Mouse (Mus musculus) E14TG2a.4 (cell line): Measurements from ENCODE around the gene Gm6588.

Experiments
- H3K27me3 ChIP-seq: 2 replicates; pipeline ENCODE4 v1.6.1; 2014; ENCODE audit warnings: low read length, control low read depth; ENCODE audit not compliant: insufficient read depth
- H3K36me3 ChIP-seq: 2 replicates; pipeline ENCODE4 v1.6.1; 2014; ENCODE audit warnings: low read length, control low read depth; ENCODE audit not compliant: insufficient read depth
- H3K4me1 ChIP-seq: replicated peaks from 2 replicates; pipeline ENCODE4 v1.6.1; 2014; ENCODE audit warnings: low read depth, low read length, control low read depth
- H3K4me3 ChIP-seq: replicated peaks from 2 replicates; pipeline ENCODE4 v1.5.1; 2014; ENCODE audit warnings: mild to moderate bottlenecking, low read length
- H3K9me3 ChIP-seq: 2 replicates; pipeline ENCODE4 v1.6.1; 2014; ENCODE audit warnings: low read length, control low read depth
- CTCF ChIP-seq: conservative IDR thresholded peaks from 2 replicates; pipeline ENCODE4 v1.5.1; 2014; ENCODE audit warnings: low read length
- NANOG ChIP-seq: IDR thresholded peaks from 2 replicates; pipeline ENCODE4 v1.6.1; 2014; ENCODE audit warnings: borderline replicate concordance, low read length, mixed read lengths
- POU5F1 ChIP-seq: IDR thresholded peaks from 2 replicates; pipeline ENCODE4 v1.6.1; 2014; ENCODE audit warnings: low read length, borderline replicate concordance

The Gm6588 gene

GRCm38 (mm10) chr5:112453088-112453487, 3.9 kb downstream of the Gm6588 start:
- peaks cover 47% of the 10 kb centered on the region for H3K27me3 ChIP-seq
- TF ChIP-seq POU5F1 (no peak), CTCF (no peak), NANOG (no peak)
- no peaks in the 10 kb centered on the region for H3K9me3 ChIP-seq
- H3K36me3 ChIP-seq, result no peaks in the 10 kb centered on the region
- H3K4me1 ChIP-seq, result peaks cover 13% of the 10 kb centered on the region
- no peak overlapping the region for H3K4me3 ChIP-seq

DNA sequence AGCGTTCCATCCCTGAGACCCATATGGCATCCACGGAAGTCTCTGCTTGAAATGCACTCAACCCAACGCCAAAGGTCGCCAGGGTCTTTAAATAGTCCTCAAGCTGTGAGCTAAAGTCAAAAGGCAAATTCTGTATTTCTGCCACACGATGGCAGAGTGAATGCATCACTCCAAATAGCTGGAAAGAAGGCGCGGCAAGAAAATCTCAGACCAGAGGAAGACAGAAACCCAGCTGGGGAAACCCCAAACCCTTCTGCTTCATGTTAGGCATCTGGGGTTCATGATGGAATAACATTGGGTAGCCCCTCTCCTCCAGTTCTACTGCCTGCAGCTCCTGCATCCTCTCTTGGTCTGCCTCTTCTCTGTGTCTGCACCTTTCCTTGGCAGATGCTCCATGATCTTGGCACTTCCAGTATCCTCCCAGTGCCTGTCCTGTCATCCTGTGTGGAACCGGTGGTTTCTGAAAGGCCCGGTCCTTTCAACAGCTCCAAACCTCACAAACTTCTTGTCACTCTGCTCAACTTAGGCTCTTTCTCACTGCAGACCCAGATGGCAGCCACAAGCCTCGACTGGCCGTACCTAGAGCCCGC, 5.8 kb downstream of the Gm6588 start:
- TF ChIP-seq NANOG (no peak), CTCF (no peak), POU5F1 (no peak)
- peaks cover 38% of the 10 kb centered on the region for H3K27me3 ChIP-seq
- H3K4me1 ChIP-seq, result peaks cover 2% of the 10 kb centered on the region; the same call in 1 of the 2 replicates
- no peak overlapping the region for H3K4me3 ChIP-seq
- no peaks in the 10 kb centered on the region for H3K36me3 ChIP-seq
- no peaks in the 10 kb centered on the region for H3K9me3 ChIP-seq

GRCm38 (mm10) chr5:112459903-112460302, 10.7 kb downstream of the Gm6588 start:
- TF ChIP-seq NANOG (no peak), POU5F1 (no peak), CTCF (no peak)
- Histone ChIP-seq H3K27me3 (peaks cover 19% of the 10 kb centered on the region), H3K4me3 (no peak overlapping the region), H3K4me1 (peaks cover 2% of the 10 kb centered on the region; the same call in 1 of the 2 replicates), H3K36me3 (no peaks in the 10 kb centered on the region), H3K9me3 (no peaks in the 10 kb centered on the region)

DNA sequence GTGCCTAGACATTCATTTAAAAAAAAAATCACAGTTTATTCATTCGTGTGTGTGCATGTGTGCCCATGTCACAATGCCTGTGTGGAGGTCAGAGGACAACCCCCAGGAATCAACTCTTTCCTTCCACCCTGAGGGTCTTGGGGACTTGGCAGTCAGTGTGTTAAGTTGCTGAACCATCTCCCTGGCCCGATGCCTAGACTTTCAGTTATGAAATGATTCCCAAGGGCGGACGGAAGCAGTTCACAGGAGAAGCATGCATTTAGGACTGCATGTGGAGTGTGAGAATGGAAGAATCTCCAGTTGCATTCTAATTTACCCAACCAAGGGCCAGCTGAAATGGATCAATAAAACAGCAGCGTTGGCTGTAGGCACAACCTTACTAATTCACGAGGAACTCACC, 17.1 kb downstream of the Gm6588 start:
- Histone ChIP-seq H3K27me3 (peaks cover 6% of the 10 kb centered on the region; the same call in 1 of the 2 replicates), H3K4me3 (no peak overlapping the region), H3K36me3 (no peaks in the 10 kb centered on the region), H3K4me1 (peaks cover 11% of the 10 kb centered on the region), H3K9me3 (no peaks in the 10 kb centered on the region)
- TF ChIP-seq NANOG, result no peak
- no peak for TF ChIP-seq POU5F1
- no peak for TF ChIP-seq CTCF

DNA sequence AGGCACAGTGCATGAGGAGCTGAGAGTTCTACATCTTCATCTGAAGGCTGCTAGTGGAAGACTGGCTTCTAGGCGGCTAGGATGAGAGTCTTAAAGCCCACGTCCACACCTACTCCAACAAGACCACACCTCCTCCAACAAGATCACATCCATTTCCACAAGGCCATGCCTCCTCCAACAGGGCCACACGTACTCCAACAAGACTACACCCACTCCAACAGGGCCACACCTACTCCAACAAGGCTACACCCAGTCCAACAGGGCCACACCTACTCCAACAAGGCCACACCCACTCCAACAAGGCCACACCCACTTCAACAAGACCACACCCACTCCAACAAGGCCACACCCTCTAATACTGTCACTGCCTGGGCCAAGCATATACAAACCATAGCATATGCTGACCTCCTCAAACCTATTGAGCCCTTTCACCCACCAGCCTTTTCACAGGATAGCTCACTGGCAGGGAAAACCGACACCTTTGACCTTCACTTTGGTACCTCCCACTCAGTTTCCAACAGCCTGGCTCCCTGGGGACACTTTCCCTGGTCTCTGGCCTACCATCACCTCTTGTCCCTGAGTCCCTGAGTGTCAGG, 19.9 kb downstream of the Gm6588 start:
- Histone ChIP-seq H3K4me1 (peaks cover 18% of the 10 kb centered on the region), H3K27me3 (peaks cover under 1% of the 10 kb centered on the region; the same call in 1 of the 2 replicates), H3K36me3 (no peaks in the 10 kb centered on the region), H3K4me3 (no peak overlapping the region), H3K9me3 (no peaks in the 10 kb centered on the region)
- no peak for TF ChIP-seq NANOG
- TF ChIP-seq CTCF, result no peak
- no peak for TF ChIP-seq POU5F1

DNA sequence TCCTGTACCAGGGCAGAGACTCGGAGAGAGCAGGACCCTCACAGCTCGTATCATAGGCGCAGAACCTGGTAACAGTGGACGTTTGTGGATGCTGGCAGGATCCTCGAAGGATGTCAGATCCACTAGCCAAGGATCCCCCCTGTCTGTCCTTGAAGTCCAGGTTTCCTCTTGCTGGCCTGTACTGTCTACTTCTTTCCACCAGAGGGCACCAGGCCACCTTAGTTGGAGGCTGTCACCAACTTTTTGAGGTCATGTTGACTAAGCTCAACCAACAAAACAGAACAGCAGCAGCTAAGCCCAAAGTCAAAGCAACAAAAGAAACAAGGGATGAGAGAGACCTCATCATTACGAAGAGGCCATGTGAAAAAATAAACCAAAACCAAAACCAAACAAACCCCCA, 20.9 kb downstream of the Gm6588 start:
- H3K36me3 ChIP-seq, result no peaks in the 10 kb centered on the region
- TF ChIP-seq NANOG, result no peak
- TF ChIP-seq CTCF, result peak; percentile 40
- peaks cover 22% of the 10 kb centered on the region for H3K4me1 ChIP-seq
- peaks cover 5% of the 10 kb centered on the region; the same call in 1 of the 2 replicates for H3K27me3 ChIP-seq
- no peak overlapping the region for H3K4me3 ChIP-seq
- H3K9me3 ChIP-seq, result no peaks in the 10 kb centered on the region

- no peak for TF ChIP-seq NANOG
- TF ChIP-seq POU5F1, result no peak
- H3K27me3 ChIP-seq, result peaks cover 7% of the 10 kb centered on the region; the same call in 1 of the 2 replicates
- H3K4me1 ChIP-seq, result peaks cover 13% of the 10 kb centered on the region
- no peaks in the 10 kb centered on the region for H3K36me3 ChIP-seq
- no peak overlapping the region for H3K4me3 ChIP-seq
- H3K9me3 ChIP-seq, result no peaks in the 10 kb centered on the region
These were observed 24.2 kb downstream of the Gm6588 start for GRCm38 (mm10) chr5:112473453-112473852.

DNA sequence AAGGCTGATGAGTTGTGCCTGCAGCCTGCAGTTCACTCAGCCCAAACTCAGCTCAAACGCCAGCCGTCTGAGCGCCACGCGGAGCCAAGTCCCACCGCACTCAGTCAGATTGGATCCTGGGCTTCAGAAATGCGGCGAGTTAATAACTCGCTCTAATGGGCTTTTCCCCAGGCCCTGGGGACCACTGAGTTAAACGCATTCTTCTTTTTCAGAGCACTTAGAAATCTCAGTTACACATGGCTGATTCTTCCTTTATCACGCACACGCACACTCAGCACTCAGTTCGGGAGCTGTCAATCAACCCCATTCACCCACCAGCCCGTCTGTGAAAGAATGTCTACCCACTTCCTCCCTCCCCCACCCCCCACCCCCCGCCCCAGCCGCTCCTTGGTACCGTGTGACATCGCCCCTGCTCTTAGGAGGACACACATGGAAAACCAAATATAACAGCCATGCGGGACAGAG, 32.8 kb downstream of the Gm6588 start:
- no peak for TF ChIP-seq CTCF
- TF ChIP-seq POU5F1, result no peak
- TF ChIP-seq NANOG, result no peak
- Histone ChIP-seq H3K4me3 (no peak overlapping the region), H3K4me1 (peaks cover 24% of the 10 kb centered on the region)

DNA sequence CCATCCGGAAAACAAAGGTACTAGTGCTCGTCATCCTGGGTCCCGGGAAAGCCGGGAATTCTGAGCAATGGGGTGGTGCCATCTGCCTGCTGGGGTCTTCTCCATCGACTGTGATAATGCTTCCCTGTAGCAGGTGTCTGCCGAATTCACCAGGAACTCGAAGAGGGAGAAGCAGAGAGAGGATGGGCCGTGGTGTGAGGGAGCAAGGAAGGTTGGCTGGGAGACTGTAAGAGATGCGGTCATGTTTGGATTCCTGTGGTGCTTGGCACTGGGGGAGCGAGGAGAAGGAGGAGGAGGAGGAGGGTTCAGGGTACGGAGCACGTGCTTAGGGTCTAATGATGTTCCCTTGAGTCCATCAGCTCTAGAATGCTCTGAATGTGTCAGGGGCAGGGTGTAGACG, 33.3 kb downstream of the Gm6588 start:
- no peak for TF ChIP-seq POU5F1
- no peak for TF ChIP-seq CTCF
- TF ChIP-seq NANOG, result no peak
- Histone ChIP-seq H3K9me3 (peaks cover 13% of the 10 kb centered on the region), H3K4me1 (peaks cover 24% of the 10 kb centered on the region), H3K27me3 (peaks cover 7% of the 10 kb centered on the region; the same call in 1 of the 2 replicates), H3K36me3 (no peaks in the 10 kb centered on the region), H3K4me3 (no peak overlapping the region)

More for the DNA sequence above, 32.8 kb downstream of the Gm6588 start:
- Histone ChIP-seq H3K9me3 (peaks cover 7% of the 10 kb centered on the region), H3K27me3 (peaks cover 7% of the 10 kb centered on the region; the same call in 1 of the 2 replicates), H3K36me3 (no peaks in the 10 kb centered on the region)
